Mouse (Mus musculus): Measurements from ENCODE around the gene Sipa1.

DNA sequence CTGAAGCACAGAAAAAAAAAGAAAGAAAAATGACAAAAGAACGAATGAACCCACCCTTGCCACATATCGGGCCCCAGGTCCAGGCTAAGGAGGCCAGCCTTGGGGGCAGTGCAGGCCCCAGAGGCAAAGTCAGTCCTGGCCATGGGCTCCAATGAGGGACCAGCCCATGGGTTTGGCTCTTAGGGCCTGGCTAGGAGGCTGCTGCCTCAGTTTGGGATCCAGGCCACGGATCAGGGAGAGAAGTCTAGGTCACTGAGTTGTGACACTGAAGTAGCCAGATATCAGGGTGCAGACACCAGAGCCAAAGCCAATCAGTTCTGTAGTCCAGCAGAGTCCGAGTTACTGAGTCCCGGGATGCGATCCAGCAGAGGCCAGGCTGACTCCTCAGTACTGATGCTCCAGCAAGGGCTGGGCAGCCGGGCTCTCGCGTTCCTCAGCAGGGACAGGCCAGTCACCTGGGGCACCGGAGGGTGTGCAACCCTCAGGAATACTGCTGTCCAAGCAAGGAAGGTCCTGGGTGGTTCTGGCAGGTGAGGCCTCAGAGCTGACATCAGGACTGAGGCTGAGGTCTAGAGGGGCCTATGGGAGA lies 1.3 kb upstream of the Sipa1 start:
- no peak for TF ChIP-seq CTCF (IDR thresholded peaks at IDR 0.05; ENCODE audit: low read depth)
- TF ChIP-seq EP300 (optimal IDR thresholded peaks at IDR 0.05) = no peak

Data from stomach, postnatal 0 days (tissue).